Mouse (Mus musculus): ENCODE data around the gene Adcy4. TPM values are rescaled to one million over a fixed set of nuclear protein-coding genes. Genes with fewer than 3 reads are reported as not detected.

Gene Adcy4
- polyA plus RNA-seq (2015; fragmentation: Nextera tagmentation; extraction: Ambion mirVana): 3.6 and 5.4 TPM in 2 replicates

- Histone ChIP-seq H3K36me3 (ENCODE audit: poor library complexity, severe bottlenecking) (no peaks in the 10 kb centered on the region), H3K4me1 (peaks cover 23% of the 10 kb centered on the region), H3K4me3 (peak within 1 kb of the TSS; percentile 24), H3K9ac (peak within 1 kb of the TSS; percentile 5; the same call in 1 of the 2 replicates), H3K27ac (no peak within 1 kb of the TSS), H3K27me3 (peaks cover 92% of the 10 kb centered on the region), H3K4me2 (peak within 1 kb of the TSS; percentile 38), H3K9me3 (replicated peaks) (no peaks in the 10 kb centered on the region)
- WGBS: 5% methylated on average over 13 of the region's 13 CpGs
- no peak for ATAC-seq
Observed at GRCm38 (mm10) chr14:55783958-55784235, at the start of gene Adcy4. Gene Adcy4 (minus strand): TSS chr14:55784095.

DNA sequence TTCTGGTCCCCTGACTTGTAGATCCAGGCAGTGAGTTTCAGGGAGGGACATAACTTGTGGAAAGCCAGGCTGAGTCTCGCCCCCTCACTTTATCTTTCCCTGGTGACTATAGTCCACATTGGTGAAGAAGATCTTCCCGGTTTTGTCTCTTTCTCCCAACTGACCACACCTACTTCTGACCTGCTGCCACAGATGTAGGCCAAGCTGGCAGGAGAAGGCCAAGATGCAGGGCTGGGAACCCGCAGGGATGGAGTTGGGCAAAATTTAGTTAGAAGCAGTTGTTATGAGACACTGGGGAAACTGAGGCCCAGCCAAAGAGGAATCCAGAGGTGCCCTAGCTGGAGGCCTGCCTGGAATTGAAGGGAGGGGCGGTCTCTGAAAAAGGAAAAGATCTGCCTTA, 49.2 kb upstream of the Adcy4 start:
- H3K27me3 ChIP-seq: no peaks in the 10 kb centered on the region
- H3K9ac ChIP-seq: no peak overlapping the region
- no peak for ATAC-seq
- H3K27ac ChIP-seq: no peak overlapping the region
- 86% methylated on average over 4 of the region's 4 CpGs for WGBS
- H3K9me3 ChIP-seq (replicated peaks): no peaks in the 10 kb centered on the region
- peaks cover 22% of the 10 kb centered on the region for H3K36me3 ChIP-seq (ENCODE audit: poor library complexity, severe bottlenecking)
- H3K4me2 ChIP-seq: no peak overlapping the region
- H3K4me3 ChIP-seq: no peak overlapping the region
- 0 out of 2 replicates have a peak, but pooled peaks cover 3% of the 10 kb centered on the region for H3K4me1 ChIP-seq

GRCm38 (mm10) chr14:55830331-55830730, 46.4 kb upstream of the Adcy4 start:
- Histone ChIP-seq H3K9me3 (replicated peaks) (no peaks in the 10 kb centered on the region), H3K4me3 (no peak overlapping the region)
- WGBS: 81% methylated on average over 4 of the region's 4 CpGs

DNA sequence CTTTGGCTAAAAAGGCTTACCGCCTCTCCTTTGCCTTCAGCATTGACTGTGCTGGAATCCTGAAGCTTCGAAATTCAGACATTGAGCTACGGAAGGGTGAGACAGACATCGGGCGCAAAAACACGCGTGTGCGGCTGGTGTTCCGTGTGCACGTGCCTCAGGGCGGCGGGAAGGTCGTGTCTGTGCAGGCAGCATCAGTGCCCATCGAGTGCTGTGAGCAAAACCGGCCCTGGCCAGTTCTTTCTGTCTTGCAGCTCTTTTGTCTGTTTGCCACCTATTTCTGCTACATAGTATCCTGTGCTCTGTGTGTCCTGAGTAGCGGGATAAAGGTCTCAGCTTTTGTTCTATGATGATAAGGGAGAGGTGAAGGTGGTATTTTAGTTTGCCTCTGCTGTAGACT, 46.0 kb upstream of the Adcy4 start:
- H3K4me2 ChIP-seq: no peak overlapping the region
- no peaks in the 10 kb centered on the region for H3K9me3 ChIP-seq (replicated peaks)
- peaks cover 22% of the 10 kb centered on the region for H3K36me3 ChIP-seq (ENCODE audit: poor library complexity, severe bottlenecking)
- no peak overlapping the region for H3K27ac ChIP-seq
- WGBS: 90% methylated on average over 16 of the region's 16 CpGs
- H3K4me3 ChIP-seq: no peak overlapping the region
- peaks cover 15% of the 10 kb centered on the region for H3K27me3 ChIP-seq
- ATAC-seq: no peak
- H3K4me1 ChIP-seq: peaks cover 25% of the 10 kb centered on the region
- H3K9ac ChIP-seq: no peak overlapping the region

More at GRCm38 (mm10) chr14:55830331-55830730, 46.4 kb upstream of the Adcy4 start:
- no peak for ATAC-seq
- Histone ChIP-seq H3K4me2 (no peak overlapping the region), H3K27me3 (peaks cover 15% of the 10 kb centered on the region), H3K36me3 (ENCODE audit: poor library complexity, severe bottlenecking) (peaks cover 22% of the 10 kb centered on the region), H3K27ac (no peak overlapping the region), H3K9ac (no peak overlapping the region), H3K4me1 (peaks cover 20% of the 10 kb centered on the region)

GRCm38 (mm10) chr14:55828716-55829263, 44.9 kb upstream of the Adcy4 start:
- Histone ChIP-seq H3K27ac (no peak overlapping the region), H3K4me3 (no peak overlapping the region), H3K27me3 (peaks cover 15% of the 10 kb centered on the region), H3K36me3 (ENCODE audit: poor library complexity, severe bottlenecking) (peaks cover 22% of the 10 kb centered on the region), H3K9me3 (replicated peaks) (no peaks in the 10 kb centered on the region), H3K4me2 (no peak overlapping the region), H3K4me1 (peaks cover 34% of the 10 kb centered on the region), H3K9ac (no peak overlapping the region)
- no peak for ATAC-seq
- WGBS: 64% methylated on average over 3 of the region's 3 CpGs

DNA sequence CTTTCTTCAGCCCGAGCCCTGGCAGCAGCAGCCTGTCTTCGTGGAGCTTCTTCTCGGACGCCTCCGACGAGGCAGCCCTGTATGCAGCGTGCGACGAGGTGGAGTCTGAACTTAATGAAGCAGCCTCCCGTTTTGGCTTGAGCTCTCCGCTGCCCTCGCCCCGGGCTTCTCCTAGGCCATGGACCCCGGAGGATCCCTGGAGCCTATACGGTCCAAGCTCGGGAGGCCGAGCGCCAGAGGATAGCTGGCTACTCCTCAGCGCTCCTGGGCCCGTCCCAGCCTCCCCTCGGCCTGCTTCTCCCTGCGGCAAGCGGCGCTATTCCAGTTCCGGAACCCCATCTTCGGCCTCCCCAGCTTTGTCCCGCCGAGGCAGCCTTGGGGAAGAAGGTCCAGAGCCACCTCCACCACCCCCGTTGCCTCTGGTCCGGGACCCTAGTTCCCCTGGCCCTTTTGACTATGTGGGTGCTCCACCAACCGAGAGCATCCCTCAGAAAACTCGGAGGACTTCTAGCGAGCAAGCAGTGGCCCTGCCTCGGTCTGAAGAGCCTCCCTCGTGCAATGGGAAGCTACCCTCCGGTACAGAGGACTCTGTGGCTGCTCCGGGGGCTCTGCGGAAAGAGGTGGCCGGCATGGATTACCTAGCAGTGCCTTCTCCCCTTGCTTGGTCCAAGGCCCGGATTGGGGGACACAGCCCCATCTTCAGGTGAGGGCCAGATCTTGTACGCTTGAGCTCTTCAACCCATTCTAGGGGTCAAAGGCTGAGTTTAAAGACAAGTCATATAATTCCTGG, 42.9 kb upstream of the Adcy4 start:
- Histone ChIP-seq H3K9me3 (replicated peaks) (no peaks in the 10 kb centered on the region), H3K9ac (peak overlapping the region; percentile 73), H3K4me1 (peaks cover 45% of the 10 kb centered on the region), H3K27ac (peak overlapping the region; percentile 31; the same call in 1 of the 2 replicates), H3K27me3 (peaks cover 15% of the 10 kb centered on the region), H3K4me2 (peak overlapping the region; percentile 88), H3K36me3 (ENCODE audit: poor library complexity, severe bottlenecking) (peaks cover 22% of the 10 kb centered on the region), H3K4me3 (peak overlapping the region; percentile 56)
- ATAC-seq: no peak
- 8% methylated on average over 41 of the region's 41 CpGs for WGBS

DNA sequence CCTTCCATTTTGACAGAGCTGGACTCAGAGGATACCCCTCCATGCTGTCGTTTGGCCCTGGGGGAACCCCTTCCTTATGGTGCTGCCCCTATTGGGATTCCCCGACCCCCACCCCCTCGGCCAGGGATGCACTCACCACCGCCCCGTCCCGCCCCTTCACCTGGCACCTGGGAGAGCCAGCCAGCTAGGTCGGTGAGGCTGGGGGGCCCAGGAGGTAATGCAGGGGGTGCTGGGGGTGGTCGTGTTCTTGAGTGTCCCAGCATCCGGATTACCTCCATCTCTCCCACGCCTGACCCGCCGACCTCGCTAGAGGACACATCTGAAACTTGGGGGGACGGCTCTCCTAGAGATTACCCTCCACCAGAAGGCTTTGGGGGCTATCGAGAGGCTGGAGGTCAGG, 42.2 kb upstream of the Adcy4 start:
- H3K27me3 ChIP-seq: peaks cover 15% of the 10 kb centered on the region
- peaks cover 18% of the 10 kb centered on the region; the same call in 1 of the 2 replicates for H3K36me3 ChIP-seq (ENCODE audit: poor library complexity, severe bottlenecking)
- H3K4me2 ChIP-seq: peak overlapping the region; percentile 88
- H3K27ac ChIP-seq: peak overlapping the region; percentile 31; the same call in 1 of the 2 replicates
- peaks cover 45% of the 10 kb centered on the region for H3K4me1 ChIP-seq
- H3K9me3 ChIP-seq (replicated peaks): no peaks in the 10 kb centered on the region
- H3K9ac ChIP-seq: peak overlapping the region; percentile 73
- 3% methylated on average over 15 of the region's 15 CpGs for WGBS
- H3K4me3 ChIP-seq: peak overlapping the region; percentile 56
- ATAC-seq: no peak

- Histone ChIP-seq H3K4me3 (peak overlapping the region; percentile 56), H3K4me2 (peak overlapping the region; percentile 88), H3K36me3 (ENCODE audit: poor library complexity, severe bottlenecking) (peaks cover 13% of the 10 kb centered on the region; the same call in 1 of the 2 replicates), H3K9ac (peak overlapping the region; percentile 73), H3K9me3 (replicated peaks) (no peaks in the 10 kb centered on the region), H3K27me3 (peaks cover 15% of the 10 kb centered on the region), H3K4me1 (peaks cover 45% of the 10 kb centered on the region), H3K27ac (peak overlapping the region; percentile 81)
- WGBS: under 1% methylated on average over 19 of the region's 37 CpGs
- peak; percentile 22 for ATAC-seq
Observed at GRCm38 (mm10) chr14:55825216-55826051, 41.5 kb upstream of the Adcy4 start.

GRCm38 (mm10) chr14:55824481-55825215, 40.8 kb upstream of the Adcy4 start:
- Histone ChIP-seq H3K27me3 (peaks cover 15% of the 10 kb centered on the region), H3K9ac (peak overlapping the region; percentile 78), H3K4me2 (peak overlapping the region; percentile 88), H3K27ac (peak overlapping the region; percentile 88), H3K9me3 (replicated peaks) (no peaks in the 10 kb centered on the region), H3K4me3 (peak overlapping the region; percentile 56), H3K36me3 (ENCODE audit: poor library complexity, severe bottlenecking) (peaks cover 5% of the 10 kb centered on the region; the same call in 1 of the 2 replicates), H3K4me1 (peaks cover 45% of the 10 kb centered on the region)
- WGBS: under 1% methylated on average over 30 of the region's 32 CpGs
- no peak for ATAC-seq

- H3K4me2 ChIP-seq: peak overlapping the region; percentile 88
- H3K27me3 ChIP-seq: peaks cover 15% of the 10 kb centered on the region
- WGBS: 2% methylated on average over 10 of the region's 10 CpGs
- H3K9ac ChIP-seq: peak overlapping the region; percentile 78
- H3K4me3 ChIP-seq: peak overlapping the region; percentile 56
- peaks cover 42% of the 10 kb centered on the region for H3K4me1 ChIP-seq
- H3K36me3 ChIP-seq (ENCODE audit: poor library complexity, severe bottlenecking): no peaks in the 10 kb centered on the region
- peak overlapping the region; percentile 88 for H3K27ac ChIP-seq
- H3K9me3 ChIP-seq (replicated peaks): no peaks in the 10 kb centered on the region
- no peak for ATAC-seq
Observed at GRCm38 (mm10) chr14:55824001-55824480, 40.1 kb upstream of the Adcy4 start.

- Histone ChIP-seq H3K4me1 (peaks cover 42% of the 10 kb centered on the region), H3K4me3 (peak within 1 kb of the TSS; percentile 56), H3K27ac (peak within 1 kb of the TSS; percentile 88), H3K27me3 (peaks cover 15% of the 10 kb centered on the region), H3K9me3 (replicated peaks) (no peaks in the 10 kb centered on the region), H3K4me2 (peak within 1 kb of the TSS; percentile 88), H3K9ac (peak within 1 kb of the TSS; percentile 78), H3K36me3 (ENCODE audit: poor library complexity, severe bottlenecking) (no peaks in the 10 kb centered on the region)
- ATAC-seq: peak; percentile 82
- WGBS: under 1% methylated on average over 41 of the region's 46 CpGs
Observed at GRCm38 (mm10) chr14:55822991-55823762, 39.3 kb upstream of the Adcy4 start, which contains the start of gene Nfatc4. Gene Nfatc4 (plus strand): TSS chr14:55823144.

Measured in forebrain, embryonic 13.5 days (tissue).